Mouse (Mus musculus) 3134 (cell line): ENCODE data around the gene Ccdc7a.
"Not testable (repeated sequence)": the region's sequence is repeated elsewhere in the genome, so short reads cannot be mapped to it uniquely, and the experiment has no call there.

Source experiments
- DNase-seq: peaks from one replicate; pipeline ENCODE4 v3.0.0-alpha.2; 2011; ENCODE audit warnings: low spot score; ENCODE audit not compliant: insufficient read length; ENCODE audit errors: extremely low read depth

Gene Ccdc7a

GRCm38 (mm10) chr8:129065417-129065816 lies at the start of gene Ccdc7a:
TSS of gene Ccdc7a (minus strand) at chr8:129065517.
- DNase-seq: not testable (repeated sequence)

GRCm38 (mm10) chr8:129066834-129067233 lies 1.5 kb upstream of the Ccdc7a start, which contains the start of gene Ccdc7b:
TSS of gene Ccdc7b (plus strand) at chr8:129067134.
- DNase-seq: not testable (repeated sequence)

- DNase-seq: no peak
Measured at GRCm38 (mm10) chr8:128991389-128991788, 73.9 kb downstream of the Ccdc7a start.

- not testable (repeated sequence) for DNase-seq
Measured at GRCm38 (mm10) chr8:128948941-128949340, 116.4 kb downstream of the Ccdc7a start.

GRCm38 (mm10) chr8:128941022-128941641 lies 124.2 kb downstream of the Ccdc7a start:
- DNase-seq: not testable (repeated sequence)

- no peak for DNase-seq
Measured at GRCm38 (mm10) chr8:128933446-128933845, 131.9 kb downstream of the Ccdc7a start.

- DNase-seq: no peak
Measured at GRCm38 (mm10) chr8:128882719-128883118, 182.6 kb downstream of the Ccdc7a start.

- DNase-seq: no peak
Measured at GRCm38 (mm10) chr8:128843749-128844148, 221.6 kb downstream of the Ccdc7a start.

GRCm38 (mm10) chr8:128812521-128812920 lies 252.8 kb downstream of the Ccdc7a start:
- DNase-seq: no peak

- no peak for DNase-seq
Measured at GRCm38 (mm10) chr8:128798594-128798993, 266.7 kb downstream of the Ccdc7a start, which contains the start of gene Gm3952. TSS of gene Gm3952 (minus strand) at chr8:128798694.

GRCm38 (mm10) chr8:128735692-128736091 lies 329.6 kb downstream of the Ccdc7a start:
- no peak for DNase-seq

- DNase-seq: no peak
Measured at GRCm38 (mm10) chr8:128734118-128734517, 331.2 kb downstream of the Ccdc7a start.

GRCm38 (mm10) chr8:128732254-128732653 lies 333.1 kb downstream of the Ccdc7a start:
- DNase-seq: no peak

- DNase-seq: no peak
Measured at GRCm38 (mm10) chr8:128727213-128727612, 338.1 kb downstream of the Ccdc7a start.

- DNase-seq: no peak
Measured at GRCm38 (mm10) chr8:128724819-128725218, 340.5 kb downstream of the Ccdc7a start.

- no peak for DNase-seq
Measured at GRCm38 (mm10) chr8:128716184-128716583, 349.1 kb downstream of the Ccdc7a start.

- peak; percentile 34 for DNase-seq
Measured at GRCm38 (mm10) chr8:128709261-128709660, 356.1 kb downstream of the Ccdc7a start.

- DNase-seq: no peak
Measured at GRCm38 (mm10) chr8:128704836-128705235, 360.5 kb downstream of the Ccdc7a start.

GRCm38 (mm10) chr8:128704376-128704775 lies 360.9 kb downstream of the Ccdc7a start:
- DNase-seq: peak; percentile 43

GRCm38 (mm10) chr8:128697945-128698344 lies 367.4 kb downstream of the Ccdc7a start:
- no peak for DNase-seq

GRCm38 (mm10) chr8:128696701-128697397 lies 368.5 kb downstream of the Ccdc7a start:
- no peak for DNase-seq

- no peak for DNase-seq
Measured at GRCm38 (mm10) chr8:128690056-128690455, 375.3 kb downstream of the Ccdc7a start.
